Mouse (Mus musculus): ENCODE measurements at regions not wholly inside any gene's neighbourhood (a gene's known extent, or its start where the extent isn't known, plus 50 kb on each side); places are given as distances from the start of the nearest gene placed in this dataset.

DNA sequence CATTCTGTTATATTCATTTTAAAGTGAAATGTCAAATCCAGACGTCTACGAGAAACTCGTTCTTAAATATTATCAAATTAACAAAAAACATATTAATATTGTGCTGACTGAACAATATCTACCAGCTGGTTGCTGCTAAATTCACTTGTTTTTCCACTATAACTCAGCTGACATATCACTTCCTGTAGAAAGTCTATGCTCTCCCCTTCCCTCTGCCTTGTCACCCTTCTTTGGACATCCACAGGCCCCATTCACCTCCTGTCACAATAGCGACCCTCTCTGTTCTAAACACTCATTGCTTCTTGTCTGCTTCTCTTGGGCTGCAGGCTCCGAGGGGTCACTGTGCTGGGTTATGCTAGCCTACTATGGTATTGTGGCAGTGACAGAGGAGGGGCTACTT, 52.5 kb upstream of the Cplx2 start:
- TF ChIP-seq CTCF (IDR thresholded peaks at IDR 0.05; ENCODE audit: low read depth): no peak
- TF ChIP-seq EP300 (IDR thresholded peaks at IDR 0.05; ENCODE audit: low read depth): no peak
